Mouse (Mus musculus) forebrain, postnatal 0 days (tissue): ENCODE measurements around the gene Pllp. TPM values are rescaled to one million over a fixed set of nuclear protein-coding genes. Genes with fewer than 3 reads are reported as not detected.

Experiments used
- ATAC-seq: fragments of 200-750 bp; cut with Nextera tagmentation; 2 replicates; pipeline ENCODE4 v1.8.0; 2017; ENCODE audit warnings: mild to moderate bottlenecking, moderate library complexity
- DNase-seq: peaks from one replicate; pipeline ENCODE4 v3.0.0-alpha.2; 2015
- H3K27ac ChIP-seq: fragments of 300-500 bp; sonication (generic); 2 replicates; pipeline ENCODE4 v1.5.1; 2014; ENCODE audit warnings: low read depth, mild to moderate bottlenecking, antibody characterized with exemption, low read length, moderate library complexity, mixed read lengths
- H3K27me3 ChIP-seq: fragments of 300-500 bp; sonication (generic); 2 replicates; pipeline ENCODE4 v1.6.1; 2014; ENCODE audit warnings: mild to moderate bottlenecking, low read length, mixed read lengths; ENCODE audit not compliant: insufficient read depth
- H3K36me3 ChIP-seq: fragments of 300-500 bp; sonication (generic); 2 replicates; pipeline ENCODE4 v1.6.1; 2014; ENCODE audit warnings: mild to moderate bottlenecking, moderate library complexity; ENCODE audit not compliant: insufficient read depth
- H3K4me1 ChIP-seq: fragments of 300-500 bp; sonication (generic); 2 replicates; pipeline ENCODE4 v1.6.1; 2014; ENCODE audit warnings: antibody characterized with exemption; ENCODE audit not compliant: insufficient read depth
- H3K4me2 ChIP-seq: fragments of 300-500 bp; sonication (generic); 2 replicates; pipeline ENCODE4 v1.6.1; 2014; ENCODE audit warnings: low read depth, mild to moderate bottlenecking, moderate library complexity
- H3K4me3 ChIP-seq: fragments of 300-500 bp; sonication (generic); 2 replicates; pipeline ENCODE4 v1.5.1; 2014; ENCODE audit warnings: low read depth, low read length, mixed read lengths
- H3K9ac ChIP-seq: fragments of 300-500 bp; sonication (generic); 2 replicates; pipeline ENCODE4 v1.6.1; 2014; ENCODE audit warnings: mild to moderate bottlenecking
- H3K9me3 ChIP-seq: fragments of 300-500 bp; sonication (generic); 2 replicates; pipeline ENCODE4 v1.6.1; 2016; ENCODE audit warnings: low read length
- CTCF ChIP-seq: sonication (generic); IDR thresholded peaks from 2 replicates; pipeline ENCODE4 v1.5.1; 2016; ENCODE audit warnings: antibody characterized with exemption, control low read depth, low read depth
- WGBS: fragments of 180-500 bp; shearing (Covaris S2); extraction: QIAGEN DNeasy Blood & Tissue Kit; methylation state at CpG from one replicate; pipeline ENCODE4 v1.1.7; 2014; 5-methylcytosine and 5-hydroxymethylcytosine counted together
- polyA plus RNA-seq: library from polyadenylated mRNA; unstranded; fragments of >200 nt; fragmentation: Nextera tagmentation; extraction: Ambion mirVana; gene quantifications from 2 replicates; pipeline ENCODE4 v1.2.1, GENCODE M21; 2015
- total RNA-seq: library from RNA; depleted of rRNA; stranded (reverse); fragments of >200 nt; gene quantifications from 2 replicates; pipeline ENCODE4 v1.2.3, GENCODE M21; 2014

The Pllp gene
- total and polyA plus RNA-seq, 2 experiments from 2014 or later = 8.6 to 11.6 TPM

DNA sequence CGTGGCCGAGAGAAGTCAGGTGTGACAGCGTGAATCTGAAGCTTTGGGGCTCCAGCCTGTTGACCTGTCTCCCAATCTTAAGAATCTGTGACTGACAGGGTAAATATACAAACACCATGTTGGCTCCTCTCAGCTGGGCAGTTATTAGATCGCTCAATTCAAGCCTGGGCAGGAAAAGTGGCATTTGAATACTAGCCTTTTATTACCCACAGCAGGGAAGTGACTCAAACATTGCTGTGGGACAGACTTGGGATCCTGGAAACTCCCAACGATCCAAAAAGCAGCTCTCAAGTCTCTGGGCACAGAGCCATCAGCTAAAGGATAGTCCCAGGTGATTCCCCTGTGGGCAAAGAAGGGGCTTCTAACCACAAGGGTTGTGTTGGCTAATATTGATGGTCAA is 18.5 kb upstream of the Pllp start:
- DNase-seq (no peak), ATAC-seq (no peak)
- no peaks in the 10 kb centered on the region for H3K9me3 ChIP-seq
- H3K4me2 ChIP-seq = no peak overlapping the region
- H3K27ac ChIP-seq = no peak overlapping the region
- 37% methylated on average over 5 of the region's 5 CpGs for WGBS
- no peaks in the 10 kb centered on the region for H3K36me3 ChIP-seq
- H3K4me3 ChIP-seq = no peak overlapping the region
- no peak for TF ChIP-seq CTCF
- H3K4me1 ChIP-seq = no peaks in the 10 kb centered on the region
- H3K27me3 ChIP-seq = no peaks in the 10 kb centered on the region
- H3K9ac ChIP-seq = no peak overlapping the region

DNA sequence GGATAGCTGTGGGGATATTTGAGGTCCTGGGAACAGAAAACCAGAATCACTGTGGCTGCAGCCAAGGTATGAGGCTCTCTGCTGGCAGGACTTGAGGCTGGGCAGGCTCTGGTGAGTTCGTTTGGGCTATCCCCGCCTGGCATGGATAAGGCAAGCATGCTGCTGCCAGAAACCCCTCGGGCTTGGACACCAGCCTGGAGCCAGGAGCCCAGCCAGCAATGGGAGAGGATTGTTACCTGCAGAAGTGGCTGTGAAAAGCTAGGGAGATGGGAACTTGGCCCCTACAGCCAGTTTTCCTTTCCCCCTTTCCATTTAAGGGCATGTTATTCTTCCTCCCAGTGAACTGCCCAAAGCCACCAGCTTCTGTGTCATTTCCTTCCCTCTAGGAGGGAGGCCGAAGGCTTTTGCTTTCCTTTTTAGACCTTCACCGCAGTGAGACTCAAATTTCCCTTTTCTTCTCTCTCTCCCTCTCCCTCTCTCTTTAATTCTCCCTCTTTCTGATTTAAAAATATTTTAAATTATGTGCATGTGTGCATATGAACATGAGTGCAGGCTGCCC is 15.2 kb upstream of the Pllp start:
- no peak for TF ChIP-seq CTCF
- no peaks in the 10 kb centered on the region for H3K9me3 ChIP-seq
- no peaks in the 10 kb centered on the region for H3K36me3 ChIP-seq
- H3K9ac ChIP-seq = no peak overlapping the region
- no peak overlapping the region for H3K27ac ChIP-seq
- no peak overlapping the region for H3K4me3 ChIP-seq
- no peak for DNase-seq
- no peaks in the 10 kb centered on the region for H3K27me3 ChIP-seq
- 52% methylated on average over 5 of the region's 5 CpGs for WGBS
- ATAC-seq = no peak
- no peak overlapping the region for H3K4me2 ChIP-seq
- peaks cover 4% of the 10 kb centered on the region; the same call in 1 of the 2 replicates for H3K4me1 ChIP-seq

DNA sequence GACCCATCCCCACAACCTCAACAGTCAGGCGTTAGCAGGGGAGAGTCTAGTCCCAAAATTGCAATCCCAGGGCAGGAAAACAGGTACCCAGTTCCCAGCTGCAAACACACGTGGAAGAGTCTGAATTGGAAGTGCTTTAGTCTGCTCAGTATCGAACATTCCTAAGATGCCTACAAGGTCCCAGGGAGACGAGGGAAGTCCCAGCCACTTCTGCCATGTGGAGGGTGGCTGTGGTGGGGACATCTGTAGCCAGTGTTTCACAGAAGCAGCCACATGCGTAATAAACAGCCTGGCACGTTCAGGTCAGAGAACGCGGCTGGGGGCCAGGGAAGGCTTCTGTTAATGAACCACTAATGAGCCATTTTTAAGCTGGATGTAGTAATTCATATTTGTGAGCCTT is 14.3 kb upstream of the Pllp start:
- 50% methylated on average over 8 of the region's 8 CpGs for WGBS
- H3K9ac ChIP-seq = no peak overlapping the region
- no peak overlapping the region for H3K27ac ChIP-seq
- no peak for TF ChIP-seq CTCF
- no peaks in the 10 kb centered on the region for H3K27me3 ChIP-seq
- DNase-seq (no peak), ATAC-seq (no peak)
- no peaks in the 10 kb centered on the region for H3K36me3 ChIP-seq
- peaks cover 4% of the 10 kb centered on the region; the same call in 1 of the 2 replicates for H3K4me1 ChIP-seq
- no peak overlapping the region for H3K4me3 ChIP-seq
- H3K9me3 ChIP-seq = no peaks in the 10 kb centered on the region
- no peak overlapping the region for H3K4me2 ChIP-seq

DNA sequence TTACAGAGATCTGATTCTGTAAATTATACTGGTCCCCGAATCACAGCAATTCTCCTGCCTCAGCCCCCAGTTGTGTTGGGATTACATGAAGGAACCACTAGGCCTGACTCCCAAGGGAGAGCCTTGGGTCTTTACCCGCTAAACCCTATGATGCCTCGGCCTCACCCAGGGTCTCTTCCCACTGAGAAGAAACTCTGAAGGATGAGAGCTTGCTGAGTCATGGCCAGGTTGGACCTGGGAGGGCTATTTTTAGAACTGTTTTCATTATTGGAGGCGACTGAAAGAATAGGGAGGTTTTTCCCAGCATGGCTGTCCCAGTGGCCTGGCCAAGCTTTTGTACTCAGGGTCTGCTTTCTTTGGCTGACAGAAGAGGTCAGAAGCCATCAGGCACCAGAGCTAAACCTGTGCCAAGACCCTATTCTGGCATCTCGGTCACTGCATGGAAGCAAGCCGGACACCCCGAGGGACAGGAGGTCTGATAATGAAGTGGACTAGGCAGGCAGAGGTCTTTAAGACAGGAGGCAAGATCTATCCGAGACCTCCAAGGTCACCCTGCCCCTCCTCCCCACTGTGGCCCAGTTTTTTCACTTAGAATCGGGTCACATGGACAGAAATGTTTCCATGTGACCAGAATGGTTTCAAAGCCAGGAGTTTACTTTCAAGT is 10.8 kb upstream of the Pllp start:
- Histone ChIP-seq H3K4me3 (no peak overlapping the region), H3K9me3 (no peaks in the 10 kb centered on the region), H3K27ac (no peak overlapping the region), H3K27me3 (no peaks in the 10 kb centered on the region), H3K36me3 (no peaks in the 10 kb centered on the region), H3K4me1 (peaks cover 4% of the 10 kb centered on the region; the same call in 1 of the 2 replicates), H3K9ac (no peak overlapping the region), H3K4me2 (no peak overlapping the region)
- no peak for ATAC-seq
- TF ChIP-seq CTCF = no peak
- no peak for DNase-seq
- WGBS = 77% methylated on average over 9 of the region's 9 CpGs

DNA sequence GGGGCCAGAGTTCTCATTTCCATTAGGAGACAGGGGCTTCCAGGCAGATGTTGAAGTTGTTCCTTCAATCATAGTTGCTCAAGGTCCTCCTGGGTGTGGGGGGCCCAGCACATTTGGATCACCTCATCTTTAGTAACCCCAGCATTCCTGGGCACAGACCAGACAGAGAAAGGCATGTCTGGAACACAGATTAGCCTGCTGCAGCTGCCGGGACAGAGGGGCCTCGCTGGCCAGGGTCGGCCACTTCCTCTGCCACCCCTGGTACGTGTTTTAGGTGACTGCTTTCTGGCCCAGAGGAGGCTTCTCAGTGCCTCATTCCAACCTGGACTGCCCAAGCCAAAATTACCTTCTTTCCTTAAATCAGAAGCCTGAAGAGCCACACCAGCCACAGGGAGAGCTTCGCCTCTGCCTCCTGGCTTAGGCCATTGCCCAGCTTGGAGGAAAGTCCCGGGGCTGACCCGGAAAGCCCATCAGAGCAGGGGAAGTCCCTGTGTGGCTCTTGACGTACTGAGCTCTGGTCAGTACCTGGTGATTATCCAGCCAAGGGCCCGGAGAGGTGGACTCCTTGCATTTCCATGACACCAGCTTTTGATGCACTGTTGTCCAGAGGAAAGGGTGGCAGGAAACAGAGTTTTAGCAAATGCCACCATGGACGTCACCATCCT is 9.6 kb upstream of the Pllp start:
- DNase-seq (no peak), ATAC-seq (no peak)
- H3K4me1 ChIP-seq = peaks cover 4% of the 10 kb centered on the region; the same call in 1 of the 2 replicates
- no peak overlapping the region for H3K27ac ChIP-seq
- H3K9me3 ChIP-seq = no peaks in the 10 kb centered on the region
- no peak overlapping the region for H3K4me2 ChIP-seq
- H3K9ac ChIP-seq = no peak overlapping the region
- 84% methylated on average over 10 of the region's 10 CpGs for WGBS
- H3K27me3 ChIP-seq = no peaks in the 10 kb centered on the region
- H3K4me3 ChIP-seq = no peak overlapping the region
- TF ChIP-seq CTCF = no peak
- H3K36me3 ChIP-seq = no peaks in the 10 kb centered on the region

DNA sequence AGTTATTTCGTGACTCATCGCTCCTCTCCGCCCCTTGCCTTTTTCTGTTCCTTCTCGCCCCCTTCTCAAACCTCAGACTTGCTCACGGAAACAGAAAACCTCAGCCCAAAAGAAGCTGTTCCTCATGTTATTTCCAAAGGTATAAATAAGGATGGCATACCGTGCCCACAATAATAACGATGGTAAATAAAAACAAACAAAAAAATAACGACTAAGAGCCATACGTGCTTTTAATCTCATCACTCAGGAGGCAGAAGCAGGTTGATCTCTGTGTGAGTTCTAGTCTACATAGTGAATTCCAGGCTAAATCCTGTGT is 8.5 kb upstream of the Pllp start:
- no peaks in the 10 kb centered on the region for H3K9me3 ChIP-seq
- H3K4me3 ChIP-seq = peak overlapping the region; percentile 52
- H3K9ac ChIP-seq = peak overlapping the region; percentile 53
- DNase-seq (no peak), ATAC-seq (no peak)
- TF ChIP-seq CTCF = no peak
- H3K36me3 ChIP-seq = no peaks in the 10 kb centered on the region
- H3K27ac ChIP-seq = peak overlapping the region; percentile 80
- peak overlapping the region; percentile 54 for H3K4me2 ChIP-seq
- 10% methylated on average over 9 of the region's 9 CpGs for WGBS
- peaks cover 4% of the 10 kb centered on the region; the same call in 1 of the 2 replicates for H3K4me1 ChIP-seq
- H3K27me3 ChIP-seq = no peaks in the 10 kb centered on the region

DNA sequence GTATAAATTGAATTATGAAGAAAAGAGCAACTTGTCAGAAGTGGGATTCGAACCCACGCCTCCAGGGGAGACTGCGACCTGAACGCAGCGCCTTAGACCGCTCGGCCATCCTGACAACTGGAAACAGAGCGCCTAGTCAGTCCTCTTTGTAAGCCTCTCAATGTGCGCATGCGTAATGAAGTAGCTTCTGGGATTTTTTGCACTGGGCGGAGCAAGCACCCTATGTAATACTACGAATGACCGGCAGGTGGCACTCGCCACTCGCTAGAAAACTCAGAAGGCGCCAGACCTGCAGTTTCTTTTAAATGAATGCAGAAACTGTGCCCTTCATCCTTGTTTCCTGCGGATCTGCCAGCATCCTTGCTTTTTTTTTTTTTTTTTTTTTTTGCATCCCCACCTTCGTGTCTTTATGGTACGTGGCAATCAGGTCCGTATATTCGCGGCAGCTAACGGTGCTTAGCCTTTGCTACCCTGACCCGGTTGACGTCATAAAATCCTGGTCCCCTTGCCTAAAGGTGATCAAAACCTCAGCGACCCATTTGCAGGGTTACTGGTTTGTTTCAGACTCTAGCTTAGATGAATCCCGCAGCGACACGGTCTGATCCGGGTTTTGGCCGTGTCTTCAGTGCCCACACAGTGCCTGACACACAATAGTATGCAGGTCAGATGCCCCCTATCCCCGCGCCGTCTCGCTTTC is 8.0 kb upstream of the Pllp start:
- Histone ChIP-seq H3K27me3 (no peaks in the 10 kb centered on the region), H3K36me3 (no peaks in the 10 kb centered on the region), H3K9me3 (no peaks in the 10 kb centered on the region), H3K4me2 (peak overlapping the region; percentile 54), H3K9ac (peak overlapping the region; percentile 53), H3K4me3 (peak overlapping the region; percentile 52), H3K27ac (peak overlapping the region; percentile 80), H3K4me1 (peaks cover 4% of the 10 kb centered on the region; the same call in 1 of the 2 replicates)
- 1% methylated on average over 35 of the region's 35 CpGs for WGBS
- TF ChIP-seq CTCF = peak; percentile 92
- ATAC-seq (peak; percentile 89), DNase-seq (peak; percentile 100)
